Mouse (Mus musculus) hindbrain, embryonic 15.5 days (tissue): ENCODE data around the gene Atg2b. TPM values are rescaled to one million over a fixed set of nuclear protein-coding genes. Genes with fewer than 3 reads are reported as not detected.

Source experiments
- ATAC-seq: fragments of 200-750 bp; cut with Nextera tagmentation; 2 replicates; pipeline ENCODE4 v1.8.0; 2017; ENCODE audit warnings: low read depth, moderate number of reproducible peaks, moderate TSS enrichment; ENCODE audit not compliant: low FRiP score
- H3K27ac ChIP-seq: fragments of 300-500 bp; sonication (generic); replicated peaks from 2 replicates; pipeline ENCODE4 v1.5.1; 2015; ENCODE audit warnings: mild to moderate bottlenecking, inconsistent platforms
- H3K27me3 ChIP-seq: fragments of 300-500 bp; sonication (generic); 2 replicates; pipeline ENCODE4 v1.6.1; 2015; ENCODE audit warnings: control low read depth, inconsistent platforms
- H3K36me3 ChIP-seq: fragments of 300-500 bp; sonication (generic); 2 replicates; pipeline ENCODE4 v1.6.1; 2015; ENCODE audit warnings: control low read depth, inconsistent platforms
- H3K4me1 ChIP-seq: fragments of 300-500 bp; sonication (generic); replicated peaks from 2 replicates; pipeline ENCODE4 v1.6.1; 2015; ENCODE audit warnings: control low read depth, inconsistent platforms
- H3K4me2 ChIP-seq: fragments of 300-500 bp; sonication (generic); 2 replicates; pipeline ENCODE4 v1.6.1; 2015; ENCODE audit warnings: moderate library complexity, mild to moderate bottlenecking, inconsistent platforms
- H3K4me3 ChIP-seq: fragments of 300-500 bp; sonication (generic); 2 replicates; pipeline ENCODE4 v1.5.1; 2015; ENCODE audit warnings: mild to moderate bottlenecking, inconsistent platforms
- H3K9ac ChIP-seq: fragments of 300-500 bp; sonication (generic); 2 replicates; pipeline ENCODE4 v1.6.1; 2015; ENCODE audit warnings: inconsistent platforms
- H3K9me3 ChIP-seq: fragments of 300-500 bp; sonication (generic); 2 replicates; pipeline ENCODE4 v1.6.1; 2016; ENCODE audit warnings: control low read depth, inconsistent platforms
- WGBS: fragments of 180-500 bp; shearing (Covaris S2); methylation state at CpG from one replicate; pipeline ENCODE4 v1.1.7; 2015; 5-methylcytosine and 5-hydroxymethylcytosine counted together
- polyA plus RNA-seq: library from polyadenylated mRNA; unstranded; fragments of >200 nt; fragmentation: Nextera tagmentation; extraction: Ambion mirVana; gene quantifications from 2 replicates; pipeline ENCODE4 v1.2.1, GENCODE M21; 2015

Atg2b gene
- polyA plus RNA-seq, 1 experiment from 2014 or later: 13.6 TPM

DNA sequence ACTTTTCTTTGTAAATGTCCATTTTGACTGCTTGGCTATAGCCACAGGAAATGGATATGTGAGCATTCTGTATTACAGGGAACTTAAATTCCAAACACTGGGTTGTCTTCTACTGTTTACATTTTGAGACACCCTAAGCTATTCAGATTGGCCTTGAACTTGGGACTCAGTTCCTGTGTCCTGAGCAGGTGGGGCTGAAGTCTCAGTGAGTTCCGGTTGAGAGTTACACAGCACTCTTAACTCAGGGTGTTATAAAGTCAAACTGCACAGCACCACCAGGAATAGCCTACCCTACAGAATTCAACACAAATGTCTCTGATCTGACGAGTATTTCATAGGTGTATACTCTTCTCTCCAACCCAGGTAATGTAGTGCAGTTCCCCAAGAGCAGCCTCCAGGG is 74.0 kb downstream of the Atg2b start:
- H3K27me3 ChIP-seq: no peaks in the 10 kb centered on the region
- no peak overlapping the region for H3K4me3 ChIP-seq
- 0 out of 2 replicates have a peak, but pooled peaks cover 3% of the 10 kb centered on the region for H3K36me3 ChIP-seq
- H3K27ac ChIP-seq: no peak overlapping the region
- H3K9ac ChIP-seq: no peak overlapping the region
- 96% methylated on average over 2 of the region's 2 CpGs for WGBS
- H3K4me1 ChIP-seq: 0 out of 2 replicates have a peak, but pooled peaks cover 5% of the 10 kb centered on the region
- no peak for ATAC-seq
- H3K4me2 ChIP-seq: no peak overlapping the region
- H3K9me3 ChIP-seq: no peaks in the 10 kb centered on the region

- no peaks in the 10 kb centered on the region for H3K36me3 ChIP-seq
- 83% methylated on average over 4 of the region's 4 CpGs for WGBS
- no peaks in the 10 kb centered on the region for H3K9me3 ChIP-seq
- no peak overlapping the region for H3K4me2 ChIP-seq
- no peak for ATAC-seq
- H3K27me3 ChIP-seq: no peaks in the 10 kb centered on the region
- H3K4me3 ChIP-seq: no peak overlapping the region
- H3K27ac ChIP-seq: no peak overlapping the region
- H3K4me1 ChIP-seq: 0 out of 2 replicates have a peak, but pooled peaks cover under 1% of the 10 kb centered on the region
- H3K9ac ChIP-seq: no peak overlapping the region
Measured at GRCm38 (mm10) chr12:105606881-105607280, 78.1 kb downstream of the Atg2b start.

GRCm38 (mm10) chr12:105605212-105605611 is 79.8 kb downstream of the Atg2b start:
- H3K4me3 ChIP-seq: no peak overlapping the region
- H3K9ac ChIP-seq: no peak overlapping the region
- no peak overlapping the region for H3K4me2 ChIP-seq
- no peaks in the 10 kb centered on the region for H3K36me3 ChIP-seq
- no peak for ATAC-seq
- WGBS: 25% methylated on average over 8 of the region's 8 CpGs
- H3K27me3 ChIP-seq: no peaks in the 10 kb centered on the region
- no peak overlapping the region for H3K27ac ChIP-seq
- H3K4me1 ChIP-seq: no peaks in the 10 kb centered on the region
- no peaks in the 10 kb centered on the region for H3K9me3 ChIP-seq

GRCm38 (mm10) chr12:105603904-105604303 is 81.1 kb downstream of the Atg2b start:
- H3K27me3 ChIP-seq: no peaks in the 10 kb centered on the region
- no peaks in the 10 kb centered on the region for H3K36me3 ChIP-seq
- 87% methylated on average over 11 of the region's 11 CpGs for WGBS
- H3K9me3 ChIP-seq: no peaks in the 10 kb centered on the region
- no peak for ATAC-seq
- H3K27ac ChIP-seq: no peak overlapping the region
- no peak overlapping the region for H3K9ac ChIP-seq
- H3K4me3 ChIP-seq: no peak overlapping the region
- peaks cover 5% of the 10 kb centered on the region for H3K4me1 ChIP-seq
- H3K4me2 ChIP-seq: no peak overlapping the region

GRCm38 (mm10) chr12:105602581-105603210 is 82.3 kb downstream of the Atg2b start, which contains the start of gene Bdkrb1:
Gene Bdkrb1, plus strand, starts transcription at chr12:105603085.
- Histone ChIP-seq H3K27me3 (no peaks in the 10 kb centered on the region), H3K4me2 (no peak within 1 kb of the TSS), H3K4me3 (no peak within 1 kb of the TSS), H3K27ac (no peak within 1 kb of the TSS; the same call in 1 of the 2 replicates), H3K36me3 (no peaks in the 10 kb centered on the region), H3K9ac (no peak within 1 kb of the TSS), H3K4me1 (peaks cover 8% of the 10 kb centered on the region), H3K9me3 (no peaks in the 10 kb centered on the region)
- no peak for ATAC-seq
- WGBS: 83% methylated on average over 11 of the region's 11 CpGs

GRCm38 (mm10) chr12:105601586-105601985 is 83.4 kb downstream of the Atg2b start:
- WGBS: 43% methylated on average over 6 of the region's 6 CpGs

GRCm38 (mm10) chr12:105599098-105599497 is 85.9 kb downstream of the Atg2b start:
- no peaks in the 10 kb centered on the region for H3K36me3 ChIP-seq
- H3K27ac ChIP-seq: no peak overlapping the region
- H3K4me3 ChIP-seq: no peak overlapping the region
- no peak overlapping the region for H3K4me2 ChIP-seq
- H3K27me3 ChIP-seq: no peaks in the 10 kb centered on the region
- ATAC-seq: no peak
- H3K9ac ChIP-seq: no peak overlapping the region
- WGBS: 53% methylated on average over 5 of the region's 5 CpGs
- no peaks in the 10 kb centered on the region for H3K9me3 ChIP-seq
- peaks cover 8% of the 10 kb centered on the region for H3K4me1 ChIP-seq

More at GRCm38 (mm10) chr12:105601586-105601985, 83.4 kb downstream of the Atg2b start:
- no peak overlapping the region for H3K9ac ChIP-seq
- H3K4me2 ChIP-seq: no peak overlapping the region
- H3K4me1 ChIP-seq: peaks cover 8% of the 10 kb centered on the region
- no peak overlapping the region; the same call in 1 of the 2 replicates for H3K27ac ChIP-seq
- no peaks in the 10 kb centered on the region for H3K27me3 ChIP-seq
- no peak overlapping the region for H3K4me3 ChIP-seq
- peak; percentile 28; the same call in 1 of the 2 replicates for ATAC-seq
- H3K9me3 ChIP-seq: no peaks in the 10 kb centered on the region
- no peaks in the 10 kb centered on the region for H3K36me3 ChIP-seq

- Histone ChIP-seq H3K27ac (no peak overlapping the region), H3K9me3 (no peaks in the 10 kb centered on the region), H3K4me2 (no peak overlapping the region), H3K36me3 (no peaks in the 10 kb centered on the region), H3K27me3 (no peaks in the 10 kb centered on the region), H3K4me3 (no peak overlapping the region), H3K4me1 (peaks cover 8% of the 10 kb centered on the region), H3K9ac (no peak overlapping the region)
- WGBS: 85% methylated on average over 10 of the region's 10 CpGs
- no peak for ATAC-seq
Measured at GRCm38 (mm10) chr12:105598503-105598902, 86.5 kb downstream of the Atg2b start.

- H3K4me3 ChIP-seq: no peak overlapping the region
- H3K9ac ChIP-seq: no peak overlapping the region
- no peaks in the 10 kb centered on the region for H3K36me3 ChIP-seq
- no peak for ATAC-seq
- WGBS: 86% methylated on average over 8 of the region's 8 CpGs
- H3K4me2 ChIP-seq: no peak overlapping the region
- H3K9me3 ChIP-seq: no peaks in the 10 kb centered on the region
- H3K27me3 ChIP-seq: no peaks in the 10 kb centered on the region
- H3K27ac ChIP-seq: no peak overlapping the region
- H3K4me1 ChIP-seq: peaks cover 8% of the 10 kb centered on the region
Measured at GRCm38 (mm10) chr12:105597135-105597534, 87.9 kb downstream of the Atg2b start.

DNA sequence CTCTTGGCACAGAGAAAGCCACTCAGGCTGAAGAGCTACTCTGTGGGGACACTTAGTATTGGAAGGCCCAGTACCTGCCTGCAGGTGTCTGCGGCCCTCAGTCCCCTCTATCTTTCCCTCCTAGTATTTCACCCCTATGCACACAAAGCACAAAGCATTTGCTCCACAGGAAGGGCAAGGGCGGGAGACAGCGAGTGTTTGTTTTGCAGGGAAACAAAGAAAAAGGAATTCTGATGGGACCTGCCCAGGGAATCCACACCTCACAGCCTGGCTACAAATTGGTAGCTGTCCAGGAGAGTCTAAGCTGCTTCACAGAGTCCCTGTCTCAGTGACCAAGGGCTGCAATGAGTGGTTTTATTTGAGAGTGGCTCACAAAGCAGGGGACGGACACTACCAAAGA is 91.5 kb downstream of the Atg2b start:
- no peak overlapping the region for H3K27ac ChIP-seq
- no peak for ATAC-seq
- 68% methylated on average over 4 of the region's 4 CpGs for WGBS
- no peak overlapping the region for H3K9ac ChIP-seq
- no peaks in the 10 kb centered on the region for H3K36me3 ChIP-seq
- H3K27me3 ChIP-seq: no peaks in the 10 kb centered on the region
- no peak overlapping the region for H3K4me2 ChIP-seq
- H3K4me3 ChIP-seq: no peak overlapping the region
- no peaks in the 10 kb centered on the region for H3K9me3 ChIP-seq
- H3K4me1 ChIP-seq: no peaks in the 10 kb centered on the region

- H3K36me3 ChIP-seq: no peaks in the 10 kb centered on the region
- H3K4me1 ChIP-seq: no peaks in the 10 kb centered on the region
- H3K27ac ChIP-seq: no peak overlapping the region
- no peak for ATAC-seq
- H3K9me3 ChIP-seq: no peaks in the 10 kb centered on the region
- no peaks in the 10 kb centered on the region for H3K27me3 ChIP-seq
- WGBS: 95% methylated on average over 23 of the region's 23 CpGs
- no peak overlapping the region for H3K4me3 ChIP-seq
- no peak overlapping the region for H3K9ac ChIP-seq
- no peak overlapping the region for H3K4me2 ChIP-seq
Measured at GRCm38 (mm10) chr12:105592361-105592761, 92.7 kb downstream of the Atg2b start.

DNA sequence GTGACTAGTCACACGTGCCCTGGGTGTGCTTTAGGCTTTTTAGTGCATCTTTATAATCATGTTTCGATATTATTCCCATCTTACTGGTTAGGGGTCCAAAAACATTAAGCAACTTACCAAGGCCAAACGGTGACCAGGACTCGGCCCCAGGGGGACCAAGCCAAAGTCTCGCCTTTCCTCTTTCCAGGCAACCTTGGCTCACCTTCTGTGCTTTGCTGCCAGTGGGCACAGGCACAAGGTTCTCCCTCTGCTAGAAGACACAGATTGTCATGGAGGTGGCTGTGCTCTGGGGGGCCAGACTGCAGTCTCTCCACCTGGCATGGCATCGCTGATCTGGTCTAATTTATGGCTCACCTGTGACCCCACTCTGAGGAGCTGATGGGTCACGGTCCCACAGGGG is 94.2 kb downstream of the Atg2b start:
- 88% methylated on average over 7 of the region's 7 CpGs for WGBS
- Histone ChIP-seq H3K27ac (no peak overlapping the region), H3K27me3 (no peaks in the 10 kb centered on the region), H3K4me2 (no peak overlapping the region), H3K4me1 (no peaks in the 10 kb centered on the region), H3K9ac (no peak overlapping the region), H3K9me3 (no peaks in the 10 kb centered on the region), H3K36me3 (no peaks in the 10 kb centered on the region), H3K4me3 (no peak overlapping the region)
- no peak for ATAC-seq

- no peak overlapping the region for H3K4me3 ChIP-seq
- no peak overlapping the region for H3K9ac ChIP-seq
- H3K36me3 ChIP-seq: no peaks in the 10 kb centered on the region
- H3K27me3 ChIP-seq: no peaks in the 10 kb centered on the region
- peaks cover 8% of the 10 kb centered on the region; the same call in 1 of the 2 replicates for H3K4me1 ChIP-seq
- no peak overlapping the region for H3K4me2 ChIP-seq
- no peak overlapping the region for H3K27ac ChIP-seq
- 87% methylated on average over 8 of the region's 8 CpGs for WGBS
- no peaks in the 10 kb centered on the region for H3K9me3 ChIP-seq
- no peak for ATAC-seq
Measured at GRCm38 (mm10) chr12:105587526-105587925, 97.5 kb downstream of the Atg2b start.
